Mouse (Mus musculus) cerebellum, adult 2 months (tissue): Measurements from ENCODE around the gene H2-Eb2. TPM values are rescaled to one million over a fixed set of nuclear protein-coding genes. Genes with fewer than 3 reads are reported as not detected.
"Not testable (repeated sequence)": the region's sequence is repeated elsewhere in the genome, so short reads cannot be mapped to it uniquely, and the experiment has no call there.

Source experiments
- DNase-seq, 2 experiments: peaks; one replicate each; pipeline ENCODE4 v3.0.0; 2021
- H3K27ac ChIP-seq: fragments of 200-500 bp; 2 replicates; pipeline ENCODE4 v1.5.1; 2012; ENCODE audit warnings: low read length, control low read depth, inconsistent platforms; ENCODE audit not compliant: insufficient read depth
- H3K27me3 ChIP-seq: fragments of 200-500 bp; 2 replicates; pipeline ENCODE4 v1.6.1; 2012; ENCODE audit warnings: inconsistent platforms, mild to moderate bottlenecking, low read length, moderate library complexity; ENCODE audit not compliant: control insufficient read depth, insufficient read depth
- H3K4me1 ChIP-seq: fragments of 200-500 bp; 2 replicates; pipeline ENCODE4 v1.6.1; 2011; ENCODE audit warnings: low read length; ENCODE audit not compliant: control insufficient read depth, insufficient read depth
- H3K4me3 ChIP-seq: fragments of 200-500 bp; replicated peaks from 2 replicates; pipeline ENCODE3; 2011; ENCODE audit warnings: mild to moderate bottlenecking, low read depth, low read length, control low read depth; ENCODE audit not compliant: insufficient read depth
- CTCF ChIP-seq: fragments of 200-500 bp; IDR thresholded peaks from 2 replicates; pipeline ENCODE4 v1.5.1; 2011; ENCODE audit warnings: low read depth, mild to moderate bottlenecking, control low read depth, low read length, moderate library complexity, borderline replicate concordance; ENCODE audit not compliant: insufficient read depth
- POLR2A ChIP-seq: fragments of 200-500 bp; IDR thresholded peaks from 2 replicates; pipeline ENCODE4 v1.6.1; 2011; ENCODE audit warnings: low read length, control low read depth, borderline replicate concordance; ENCODE audit not compliant: insufficient read depth
- WGBS: fragments of 180-500 bp; shearing (Covaris S2); methylation state at CpG from one replicate; pipeline ENCODE4 v1.1.7; 2018; 5-methylcytosine and 5-hydroxymethylcytosine counted together
- polyA plus RNA-seq: library from polyadenylated mRNA; depleted of rRNA; stranded (reverse); fragments of >200 nt; gene quantifications from 2 replicates; pipeline ENCODE4 v1.2.3, GENCODE M21; 2012

Gene H2-Eb2
- polyA plus RNA-seq, 1 experiment = 0.08 TPM

DNA sequence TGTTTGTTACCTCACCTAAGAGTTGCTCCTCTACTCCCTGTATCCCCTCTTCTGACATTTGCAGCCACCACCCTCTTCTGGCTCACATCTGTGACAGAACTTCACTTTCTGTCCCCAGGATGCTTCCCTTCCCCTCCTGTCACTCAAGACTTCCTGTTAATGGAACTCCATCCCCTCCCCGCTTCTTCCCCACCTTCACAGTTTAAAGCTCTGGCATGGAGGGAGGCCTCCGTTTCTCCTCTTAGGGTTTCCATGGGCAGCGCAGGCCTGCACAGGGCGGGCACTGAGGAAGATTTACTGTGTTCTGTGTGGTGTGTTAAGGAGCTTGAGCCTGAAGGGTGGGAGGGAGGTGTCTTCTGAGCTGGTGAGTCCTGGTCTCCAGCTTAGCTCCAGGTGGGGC lies 17.3 kb upstream of the H2-Eb2 start:
- H3K27me3 ChIP-seq = no peaks in the 10 kb centered on the region
- DNase-seq = no peak
- no peak for TF ChIP-seq CTCF
- no peak for TF ChIP-seq POLR2A
- no peaks in the 10 kb centered on the region for H3K4me1 ChIP-seq
- no peak overlapping the region for H3K4me3 ChIP-seq
- WGBS = 81% methylated on average over 4 of the region's 4 CpGs
- H3K27ac ChIP-seq = no peak overlapping the region

GRCm38 (mm10) chr17:34309225-34309624 lies 16.2 kb upstream of the H2-Eb2 start:
- 23% methylated on average over 10 of the region's 10 CpGs for WGBS
- Histone ChIP-seq H3K27me3 (no peaks in the 10 kb centered on the region), H3K4me1 (no peaks in the 10 kb centered on the region), H3K4me3 (peak overlapping the region; percentile 80), H3K27ac (no peak overlapping the region)
- TF ChIP-seq CTCF (no peak), POLR2A (no peak)
- DNase-seq = no peak

GRCm38 (mm10) chr17:34309683-34310385 lies 15.6 kb upstream of the H2-Eb2 start:
- no peak overlapping the region for H3K27ac ChIP-seq
- H3K4me1 ChIP-seq = no peaks in the 10 kb centered on the region
- no peaks in the 10 kb centered on the region for H3K27me3 ChIP-seq
- WGBS = 24% methylated on average over 38 of the region's 38 CpGs
- peak; percentile 63 to 67 for DNase-seq
- peak overlapping the region; percentile 80 for H3K4me3 ChIP-seq
- no peak for TF ChIP-seq CTCF
- peak; percentile 79; the same call in 1 of the 2 replicates for TF ChIP-seq POLR2A

DNA sequence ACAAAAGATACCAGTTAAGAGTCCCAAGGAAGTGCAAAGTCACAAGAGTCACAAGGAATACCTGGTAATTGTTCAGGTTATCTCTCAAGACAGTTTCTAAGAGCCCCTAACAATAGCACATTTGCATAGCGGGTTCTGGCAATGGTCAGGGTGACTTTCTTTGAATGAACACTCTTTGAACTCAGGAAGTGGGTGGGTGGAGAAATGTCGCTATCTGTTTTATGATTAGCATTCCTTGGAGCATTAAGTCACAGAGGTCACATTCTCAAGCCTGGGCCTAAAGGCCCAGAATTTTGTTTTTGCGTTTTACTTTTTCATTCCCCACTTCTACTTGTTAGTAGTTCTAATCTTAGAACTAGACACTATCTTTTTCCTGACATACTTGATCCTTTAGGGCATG lies 14.9 kb upstream of the H2-Eb2 start:
- H3K4me1 ChIP-seq, H3K27ac ChIP-seq, H3K4me3 ChIP-seq, H3K27me3 ChIP-seq, DNase-seq: not testable (repeated sequence)
- WGBS = 92% methylated on average over 3 of the region's 3 CpGs

- 41% methylated on average over 1 of the region's 1 CpGs for WGBS
- Histone ChIP-seq H3K4me1 (no peaks in the 10 kb centered on the region), H3K27ac (no peak overlapping the region), H3K27me3 (no peaks in the 10 kb centered on the region), H3K4me3 (no peak overlapping the region)
- TF ChIP-seq POLR2A (no peak), CTCF (no peak)
- no peak for DNase-seq
Observed at GRCm38 (mm10) chr17:34312185-34312584, 13.3 kb upstream of the H2-Eb2 start.

- DNase-seq = peak; percentile 47 to 63
- WGBS = 31% methylated on average over 3 of the region's 3 CpGs
- H3K4me1 ChIP-seq = no peaks in the 10 kb centered on the region
- H3K27ac ChIP-seq = no peak overlapping the region
- TF ChIP-seq POLR2A (no peak), CTCF (peak; percentile 87)
- no peak overlapping the region for H3K4me3 ChIP-seq
- H3K27me3 ChIP-seq = no peaks in the 10 kb centered on the region
Observed at GRCm38 (mm10) chr17:34313393-34313792, 12.1 kb upstream of the H2-Eb2 start.

DNA sequence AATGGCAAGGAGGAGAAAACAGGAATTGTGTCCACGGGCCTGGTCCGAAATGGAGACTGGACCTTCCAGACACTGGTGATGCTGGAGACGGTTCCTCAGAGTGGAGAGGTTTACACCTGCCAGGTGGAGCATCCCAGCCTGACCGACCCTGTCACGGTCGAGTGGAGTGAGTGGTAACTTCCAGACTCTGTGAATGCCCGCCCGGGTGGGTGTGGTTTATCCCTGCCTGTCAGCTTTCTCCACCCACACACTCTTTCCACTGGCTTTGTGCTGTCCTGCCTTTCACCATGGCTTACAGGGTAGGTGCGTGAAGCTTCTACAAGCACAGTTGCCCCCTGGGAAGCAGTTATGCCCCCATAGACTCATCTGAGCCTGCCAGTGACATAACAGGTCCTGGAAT lies 11.2 kb upstream of the H2-Eb2 start:
- no peak for DNase-seq
- Histone ChIP-seq H3K4me3 (no peak overlapping the region), H3K27ac (no peak overlapping the region), H3K27me3 (no peaks in the 10 kb centered on the region), H3K4me1 (no peaks in the 10 kb centered on the region)
- WGBS = 57% methylated on average over 9 of the region's 9 CpGs
- no peak for TF ChIP-seq POLR2A
- no peak for TF ChIP-seq CTCF

- no peaks in the 10 kb centered on the region for H3K4me1 ChIP-seq
- WGBS = 79% methylated on average over 1 of the region's 1 CpGs
- DNase-seq = no peak
Observed at GRCm38 (mm10) chr17:34315512-34315911, 10.0 kb upstream of the H2-Eb2 start.

More at GRCm38 (mm10) chr17:34315512-34315911, 10.0 kb upstream of the H2-Eb2 start:
- no peak for TF ChIP-seq POLR2A
- no peak for TF ChIP-seq CTCF
- H3K4me3 ChIP-seq = no peak overlapping the region
- no peak overlapping the region for H3K27ac ChIP-seq
- no peaks in the 10 kb centered on the region for H3K27me3 ChIP-seq
